Mouse (Mus musculus): ENCODE data around the gene Gpr183.

Gene Gpr183

DNA sequence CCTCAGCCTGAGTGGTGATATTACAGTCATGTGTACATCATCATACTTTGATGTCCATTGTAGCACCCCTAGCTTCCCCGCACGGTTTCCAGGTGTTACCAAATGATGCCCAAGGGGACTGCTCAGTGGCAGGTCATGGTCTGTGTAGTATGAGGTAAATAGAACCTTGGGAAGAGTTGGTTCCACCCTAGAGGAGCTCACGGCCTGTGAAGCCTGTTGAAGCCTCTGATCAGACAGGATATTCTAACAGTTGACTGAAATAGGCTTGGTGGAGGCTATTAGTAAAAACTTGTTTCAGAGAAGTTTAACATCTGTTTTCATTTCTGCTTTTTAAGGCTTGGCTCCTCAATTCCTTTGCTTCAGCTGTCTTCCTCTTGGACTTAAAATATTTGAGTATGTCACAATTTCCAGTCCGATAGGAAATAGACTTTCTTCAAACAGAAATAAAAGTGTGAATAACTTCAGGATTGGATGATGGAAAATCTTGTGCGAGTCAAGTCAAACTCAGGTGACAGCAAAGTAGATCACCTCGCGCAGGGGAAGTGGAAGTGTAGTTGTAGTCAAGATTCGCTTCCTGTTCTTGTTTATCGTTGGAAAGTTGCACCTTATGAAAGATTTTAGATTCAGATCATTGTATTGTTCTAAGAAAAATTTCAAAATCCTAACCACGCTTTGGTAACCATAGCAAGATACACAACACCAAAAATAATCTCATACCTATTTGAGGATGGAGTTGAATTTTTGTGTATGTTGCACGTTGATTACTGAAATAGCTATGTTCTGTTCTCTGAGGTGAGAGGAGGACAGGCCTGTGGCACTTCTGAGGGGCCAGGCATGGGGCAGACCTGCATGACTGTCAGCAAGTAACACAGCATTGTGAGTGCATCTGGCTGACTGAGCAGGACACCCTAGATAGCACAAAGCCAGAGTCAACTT, 26.5 kb downstream of the Gpr183 start:
- peak; percentile 94 for DNase-seq (ENCODE audit: low read depth, low spot score)
- H3K36me3 ChIP-seq (ENCODE audit: control insufficient read depth, insufficient read depth, low read length, poor library complexity, severe bottlenecking) = peaks cover 3% of the 10 kb centered on the region; the same call in 1 of the 2 replicates
- no peaks in the 10 kb centered on the region for H3K27me3 ChIP-seq (ENCODE audit: control insufficient read depth, insufficient read depth, low read length, poor library complexity, severe bottlenecking)

DNA sequence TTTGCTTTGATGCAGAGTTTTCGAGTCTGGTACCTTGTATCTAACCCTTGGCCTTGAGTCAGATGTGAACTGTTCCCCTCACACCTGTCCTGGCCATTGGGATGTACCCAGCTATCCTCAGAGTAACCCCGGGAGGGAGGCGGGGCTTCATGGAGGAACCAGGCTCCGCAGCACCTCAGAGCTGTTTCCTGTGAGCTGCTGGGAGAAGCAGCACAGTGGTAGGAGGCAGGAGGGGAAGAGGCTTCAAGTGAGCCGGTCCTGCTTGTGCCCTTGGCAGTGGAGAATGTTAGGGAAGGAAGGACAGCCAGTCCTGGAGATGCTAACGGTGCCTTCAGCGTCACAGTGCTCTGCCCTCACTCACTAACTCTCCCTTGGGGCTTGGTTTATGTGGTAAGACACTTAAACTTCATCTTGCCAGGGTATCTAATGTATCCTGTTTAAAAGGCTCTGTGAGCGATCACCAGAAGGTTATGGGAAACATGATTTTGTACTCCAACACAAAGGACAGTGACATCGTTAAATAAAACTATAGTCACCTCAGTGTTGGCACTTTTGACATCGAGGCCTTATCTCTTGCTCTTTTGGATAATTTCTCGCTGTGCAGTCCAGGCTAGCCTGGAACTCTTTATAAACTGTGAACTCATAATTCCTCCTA, 27.3 kb downstream of the Gpr183 start:
- no peaks in the 10 kb centered on the region for H3K27me3 ChIP-seq (ENCODE audit: control insufficient read depth, insufficient read depth, low read length, poor library complexity, severe bottlenecking)
- peaks cover 5% of the 10 kb centered on the region; the same call in 1 of the 2 replicates for H3K36me3 ChIP-seq (ENCODE audit: control insufficient read depth, insufficient read depth, low read length, poor library complexity, severe bottlenecking)
- peak; percentile 68 for DNase-seq (ENCODE audit: low read depth, low spot score)

DNA sequence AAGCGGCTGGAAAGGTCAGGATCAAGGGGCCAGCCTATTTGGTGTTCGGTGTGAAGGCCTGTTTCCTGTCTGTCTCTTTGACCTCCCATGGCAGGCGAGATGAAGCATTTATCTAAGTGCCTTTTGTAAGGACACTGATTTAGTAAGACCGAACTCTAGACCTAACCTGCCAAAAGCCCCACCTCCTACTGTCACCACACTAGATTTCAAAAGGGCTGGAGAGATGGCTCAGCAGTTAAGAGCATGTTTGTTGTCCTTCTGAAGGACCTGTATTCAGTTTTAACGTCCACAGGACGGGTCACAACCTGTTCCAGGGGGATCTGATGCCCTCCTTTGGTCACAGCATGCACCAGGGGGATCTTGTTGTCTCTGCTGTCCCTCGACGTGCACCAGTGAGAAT, 28.1 kb downstream of the Gpr183 start:
- peaks cover 5% of the 10 kb centered on the region; the same call in 1 of the 2 replicates for H3K36me3 ChIP-seq (ENCODE audit: control insufficient read depth, insufficient read depth, low read length, poor library complexity, severe bottlenecking)
- no peak for DNase-seq (ENCODE audit: low read depth, low spot score)

DNA sequence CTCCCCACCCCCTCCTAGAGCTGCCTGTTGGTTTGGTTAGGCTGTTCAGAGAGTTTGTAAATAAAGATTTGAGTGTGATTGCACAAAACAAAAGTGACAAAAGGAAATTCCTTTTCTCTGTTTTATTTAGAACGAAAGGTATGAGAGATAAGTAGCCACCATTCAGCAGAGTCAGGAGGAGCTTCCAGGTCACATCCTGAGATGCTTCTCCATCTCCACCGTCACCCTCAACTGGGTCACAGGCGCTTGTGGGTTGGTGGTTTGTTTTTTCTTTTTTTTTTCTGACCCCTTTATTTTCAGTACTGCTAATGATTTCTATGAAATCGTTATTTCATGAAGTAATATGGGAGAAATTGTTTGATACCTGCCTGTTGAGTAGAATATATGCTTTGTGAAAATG, 28.6 kb downstream of the Gpr183 start:
- Histone ChIP-seq H3K36me3 (ENCODE audit: control insufficient read depth, insufficient read depth, low read length, poor library complexity, severe bottlenecking) (peaks cover 5% of the 10 kb centered on the region; the same call in 1 of the 2 replicates), H3K27me3 (ENCODE audit: control insufficient read depth, insufficient read depth, low read length, poor library complexity, severe bottlenecking) (no peaks in the 10 kb centered on the region)
- no peak for DNase-seq (ENCODE audit: low read depth, low spot score)

More for the DNA sequence above, 28.1 kb downstream of the Gpr183 start:
- no peaks in the 10 kb centered on the region for H3K27me3 ChIP-seq (ENCODE audit: control insufficient read depth, insufficient read depth, low read length, poor library complexity, severe bottlenecking)

DNA sequence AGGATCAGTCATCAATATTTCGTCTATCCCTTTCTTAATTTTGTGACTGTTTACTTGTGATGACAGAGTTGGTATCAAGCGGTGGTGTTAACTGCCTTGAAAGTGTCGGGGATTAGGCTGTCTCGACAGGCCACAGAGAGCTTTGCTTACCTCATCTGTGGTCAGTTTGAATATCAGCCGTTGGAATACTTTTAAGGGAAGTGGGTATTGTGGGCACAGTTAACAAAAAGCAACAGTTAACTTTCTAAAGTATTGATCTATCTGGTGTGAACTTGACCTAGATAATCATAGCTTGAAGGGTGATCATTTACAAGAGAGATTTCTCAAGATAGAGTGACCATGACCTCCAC, 30.4 kb downstream of the Gpr183 start:
- DNase-seq (ENCODE audit: low read depth, low spot score) = no peak
- H3K27me3 ChIP-seq (ENCODE audit: control insufficient read depth, insufficient read depth, low read length, poor library complexity, severe bottlenecking) = no peaks in the 10 kb centered on the region
- peaks cover 5% of the 10 kb centered on the region; the same call in 1 of the 2 replicates for H3K36me3 ChIP-seq (ENCODE audit: control insufficient read depth, insufficient read depth, low read length, poor library complexity, severe bottlenecking)

DNA sequence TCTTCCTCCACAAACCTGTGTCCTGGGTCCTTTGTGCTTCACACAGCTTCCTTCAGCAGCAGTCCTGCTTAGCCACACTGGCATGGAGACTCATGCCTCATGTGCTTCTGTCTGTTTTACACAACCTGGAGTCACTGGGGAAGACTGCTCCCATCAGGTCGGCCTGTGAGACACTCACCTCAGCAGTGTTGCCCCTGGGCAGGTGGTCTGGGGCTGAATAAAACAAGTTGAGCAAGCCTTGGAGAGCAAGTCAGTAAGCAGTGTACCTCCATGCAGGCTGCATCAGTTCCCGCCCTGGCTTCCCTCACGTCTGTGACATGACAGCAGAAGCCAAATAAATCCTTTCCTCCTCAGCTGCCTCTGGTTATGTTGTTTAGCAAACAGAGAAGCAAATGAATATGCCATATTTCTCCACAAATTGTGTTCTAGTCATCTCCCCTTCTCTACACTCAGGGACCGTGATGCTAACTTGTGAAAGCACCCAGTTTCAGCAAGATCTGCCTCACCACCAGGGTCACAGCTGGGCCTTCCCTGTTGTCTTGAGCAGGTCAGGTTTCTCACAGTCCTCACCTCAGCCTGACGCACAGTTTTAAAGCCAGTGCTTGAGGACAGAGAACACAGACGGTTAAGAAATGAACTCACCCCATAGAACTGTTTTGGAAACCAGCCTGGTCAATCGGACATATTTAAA, 30.9 kb downstream of the Gpr183 start:
- Histone ChIP-seq H3K27me3 (ENCODE audit: control insufficient read depth, insufficient read depth, low read length, poor library complexity, severe bottlenecking) (no peaks in the 10 kb centered on the region), H3K36me3 (ENCODE audit: control insufficient read depth, insufficient read depth, low read length, poor library complexity, severe bottlenecking) (peaks cover 5% of the 10 kb centered on the region; the same call in 1 of the 2 replicates)
- DNase-seq (ENCODE audit: low read depth, low spot score) = no peak

DNA sequence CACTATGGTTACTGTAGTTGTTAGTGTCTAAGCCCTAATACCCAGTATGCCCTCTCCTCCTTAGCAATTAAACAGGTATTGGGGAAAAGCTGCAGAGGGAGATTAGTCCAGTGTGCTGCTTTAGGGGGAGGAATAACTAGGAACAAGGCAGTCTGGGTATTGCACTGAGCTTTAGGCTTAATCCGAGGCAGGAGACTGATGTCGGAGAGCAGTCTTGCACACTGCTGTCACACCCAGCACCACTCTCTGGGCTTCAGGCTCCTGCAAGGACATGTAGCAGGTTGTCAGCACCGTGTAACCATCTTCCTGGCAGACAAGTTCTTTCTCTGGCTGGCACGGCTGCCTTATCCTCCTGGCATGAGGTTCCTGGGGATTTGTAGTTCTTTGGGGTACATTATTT, 32.8 kb downstream of the Gpr183 start:
- Histone ChIP-seq H3K27me3 (ENCODE audit: control insufficient read depth, insufficient read depth, low read length, poor library complexity, severe bottlenecking) (no peaks in the 10 kb centered on the region), H3K36me3 (ENCODE audit: control insufficient read depth, insufficient read depth, low read length, poor library complexity, severe bottlenecking) (peaks cover 5% of the 10 kb centered on the region; the same call in 1 of the 2 replicates)
- DNase-seq (ENCODE audit: low read depth, low spot score) = no peak

DNA sequence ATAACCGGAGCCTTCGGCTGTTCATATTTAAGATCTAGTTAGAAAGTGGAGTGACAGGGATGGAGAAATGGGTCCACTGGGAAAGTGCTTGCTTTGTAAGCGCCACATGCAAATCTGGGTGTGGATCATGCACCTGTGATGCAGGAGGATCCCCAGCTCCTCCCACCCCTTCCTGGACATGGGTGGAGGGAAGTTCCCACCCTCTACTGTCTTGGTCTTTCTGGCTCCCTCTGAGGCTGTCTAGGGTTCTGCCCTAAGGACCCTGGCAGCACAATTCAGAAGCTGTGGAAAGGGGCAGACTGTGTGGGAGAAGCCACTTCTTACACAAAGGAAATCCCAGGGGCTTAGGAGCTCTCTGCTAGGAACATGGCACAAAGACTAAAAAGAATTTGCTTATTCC, 33.4 kb downstream of the Gpr183 start:
- H3K36me3 ChIP-seq (ENCODE audit: control insufficient read depth, insufficient read depth, low read length, poor library complexity, severe bottlenecking) = peaks cover 5% of the 10 kb centered on the region; the same call in 1 of the 2 replicates
- H3K27me3 ChIP-seq (ENCODE audit: control insufficient read depth, insufficient read depth, low read length, poor library complexity, severe bottlenecking) = no peaks in the 10 kb centered on the region
- DNase-seq (ENCODE audit: low read depth, low spot score) = peak; percentile 88

DNA sequence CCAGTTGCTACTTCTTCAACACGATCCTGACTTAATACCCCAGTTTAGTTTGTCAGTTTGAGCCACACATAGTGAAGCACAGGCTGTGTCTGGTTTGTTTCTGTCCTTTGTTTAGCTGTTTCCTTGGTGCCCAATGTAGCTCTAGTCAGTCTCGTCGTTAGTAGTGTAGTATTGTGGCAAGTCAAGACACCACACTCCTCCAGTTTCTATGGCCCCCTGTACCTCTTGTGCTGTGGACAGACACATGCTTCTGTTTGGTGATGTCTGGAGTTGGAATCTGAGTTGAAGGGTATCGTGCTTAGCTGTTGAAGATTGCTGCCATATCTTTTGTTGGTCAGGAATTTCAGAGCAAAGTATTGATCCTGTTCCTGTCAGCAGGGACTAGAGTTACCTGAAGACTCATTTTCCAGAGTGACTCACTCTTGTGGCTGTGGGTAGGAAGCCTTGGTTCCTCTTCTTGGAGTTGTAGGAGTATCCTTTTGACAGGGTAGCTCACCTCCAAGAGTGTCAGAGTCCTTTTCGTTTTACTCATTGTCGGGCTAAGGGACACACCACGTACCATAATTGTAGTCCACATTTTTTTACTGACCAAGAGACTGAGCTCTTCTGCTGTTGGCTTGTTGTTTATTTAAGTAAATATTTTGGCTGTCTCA, 34.1 kb downstream of the Gpr183 start:
- DNase-seq (ENCODE audit: low read depth, low spot score) = peak; percentile 79
- peaks cover 5% of the 10 kb centered on the region; the same call in 1 of the 2 replicates for H3K36me3 ChIP-seq (ENCODE audit: control insufficient read depth, insufficient read depth, low read length, poor library complexity, severe bottlenecking)
- no peaks in the 10 kb centered on the region for H3K27me3 ChIP-seq (ENCODE audit: control insufficient read depth, insufficient read depth, low read length, poor library complexity, severe bottlenecking)

DNA sequence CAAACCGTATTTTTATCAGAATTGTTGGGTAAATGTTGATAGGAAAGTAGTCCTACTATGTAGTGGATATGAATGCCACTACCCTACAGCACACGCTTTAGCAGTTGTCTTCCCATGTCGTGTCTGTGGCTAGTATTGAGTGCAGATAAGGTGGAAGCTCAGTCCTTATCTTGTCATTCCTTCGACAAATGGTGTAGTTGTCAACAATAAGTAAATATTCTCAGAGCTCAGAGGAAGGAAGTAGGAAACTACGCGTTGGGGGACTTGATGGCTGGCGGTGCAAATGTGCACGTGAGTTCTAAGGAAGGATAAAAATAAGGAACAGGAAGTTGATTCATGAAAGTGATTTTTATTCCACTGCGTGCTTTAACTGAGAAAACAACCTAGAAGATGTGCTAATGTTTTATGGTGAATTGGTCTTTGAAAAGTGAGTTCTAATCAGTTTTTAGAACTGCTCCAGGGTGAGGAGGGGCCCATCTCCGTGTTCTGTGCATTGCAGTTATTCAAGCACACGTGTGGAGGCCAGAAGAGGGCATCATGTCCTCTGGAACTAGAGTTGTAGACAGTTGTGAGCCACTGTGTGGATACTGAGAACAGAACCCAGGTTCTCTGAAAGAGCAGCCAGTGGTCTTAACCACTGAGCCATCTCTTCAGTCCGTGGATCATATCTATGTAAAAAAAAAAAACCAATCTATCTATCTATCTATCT, 35.6 kb downstream of the Gpr183 start:
- Histone ChIP-seq H3K36me3 (ENCODE audit: control insufficient read depth, insufficient read depth, low read length, poor library complexity, severe bottlenecking) (peaks cover 7% of the 10 kb centered on the region; the same call in 1 of the 2 replicates), H3K27me3 (ENCODE audit: control insufficient read depth, insufficient read depth, low read length, poor library complexity, severe bottlenecking) (no peaks in the 10 kb centered on the region)
- DNase-seq (ENCODE audit: low read depth, low spot score) = peak; percentile 92

DNA sequence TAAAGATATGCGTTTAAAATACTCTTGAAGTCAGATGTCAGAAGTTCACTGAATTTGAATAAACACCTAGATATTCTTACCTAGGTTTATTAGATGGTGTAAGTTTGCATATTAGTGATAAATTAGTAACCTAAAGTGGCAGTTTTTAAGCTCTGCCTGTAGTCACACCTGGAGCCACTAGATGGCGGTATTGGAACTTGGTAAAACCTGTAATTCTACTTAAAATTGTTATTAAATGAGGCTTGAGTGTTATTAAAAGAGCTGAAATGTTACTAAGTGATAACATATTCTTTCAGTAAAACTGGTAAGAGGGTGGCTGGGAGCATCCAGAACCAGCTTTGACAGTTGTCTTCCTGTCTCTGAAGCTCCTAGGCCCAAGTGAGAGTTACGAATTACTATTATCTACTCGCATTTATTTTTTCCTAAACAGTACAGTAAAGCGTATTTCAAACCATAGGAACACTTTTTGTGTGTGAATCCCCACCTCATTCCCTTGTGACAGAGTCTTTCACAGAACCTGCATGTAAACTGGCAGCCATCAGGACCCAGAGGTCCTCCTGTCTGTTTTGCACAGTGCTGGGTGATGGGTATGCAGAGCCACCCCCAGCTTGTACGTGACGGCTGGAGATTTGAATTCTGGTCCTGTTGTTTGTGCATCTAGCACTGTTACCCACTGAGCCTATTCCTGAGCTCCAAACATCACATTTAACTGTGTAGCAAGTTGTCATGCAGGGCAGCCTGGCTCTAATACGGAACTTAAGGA, 36.4 kb downstream of the Gpr183 start:
- H3K36me3 ChIP-seq (ENCODE audit: control insufficient read depth, insufficient read depth, low read length, poor library complexity, severe bottlenecking) = peaks cover 4% of the 10 kb centered on the region; the same call in 1 of the 2 replicates
- DNase-seq (ENCODE audit: low read depth, low spot score) = peak; percentile 90
- H3K27me3 ChIP-seq (ENCODE audit: control insufficient read depth, insufficient read depth, low read length, poor library complexity, severe bottlenecking) = no peaks in the 10 kb centered on the region

DNA sequence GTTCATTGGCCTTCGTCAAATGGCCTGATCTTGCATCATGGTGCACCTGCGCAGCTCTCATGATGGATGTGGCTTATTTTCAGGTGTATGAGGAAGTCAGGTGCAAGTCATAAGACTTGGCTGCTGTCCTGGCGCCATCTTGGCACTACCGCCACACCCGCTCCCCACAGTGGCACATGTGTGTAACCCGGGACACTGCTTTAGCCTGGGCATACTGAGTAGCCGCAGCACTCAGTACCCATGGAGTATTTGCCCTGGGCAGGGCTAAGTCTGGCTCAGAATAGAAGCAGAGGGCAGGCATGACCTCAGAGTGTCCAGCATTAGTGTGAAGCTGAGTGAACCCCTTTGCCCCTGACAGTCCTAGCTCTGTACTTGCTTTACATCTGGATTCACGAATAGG, 37.5 kb downstream of the Gpr183 start:
- Histone ChIP-seq H3K27me3 (ENCODE audit: control insufficient read depth, insufficient read depth, low read length, poor library complexity, severe bottlenecking) (no peaks in the 10 kb centered on the region), H3K36me3 (ENCODE audit: control insufficient read depth, insufficient read depth, low read length, poor library complexity, severe bottlenecking) (0 out of 2 replicates have a peak, but pooled peaks cover 2% of the 10 kb centered on the region)
- DNase-seq (ENCODE audit: low read depth, low spot score) = no peak

DNA sequence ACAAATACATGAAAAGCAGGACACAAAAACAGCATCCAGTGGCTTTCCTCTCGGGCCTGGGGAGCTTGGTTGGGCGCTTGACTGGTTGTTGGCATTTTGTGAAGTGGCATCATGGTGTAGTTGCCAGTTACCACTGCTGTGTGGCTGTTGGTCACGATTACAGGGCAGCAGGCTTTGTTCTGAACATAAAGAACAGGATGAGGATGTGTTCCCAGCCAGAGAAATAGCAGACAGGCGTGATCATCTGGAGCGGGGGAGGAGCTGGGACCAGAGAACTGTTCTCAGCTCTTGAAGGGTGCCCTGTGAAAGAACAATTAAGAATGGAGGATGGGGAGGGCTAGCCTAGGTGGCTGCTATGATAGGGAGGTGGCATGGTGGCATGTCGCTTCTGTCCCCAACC, 38.1 kb downstream of the Gpr183 start:
- 0 out of 2 replicates have a peak, but pooled peaks cover 2% of the 10 kb centered on the region for H3K36me3 ChIP-seq (ENCODE audit: control insufficient read depth, insufficient read depth, low read length, poor library complexity, severe bottlenecking)
- no peaks in the 10 kb centered on the region for H3K27me3 ChIP-seq (ENCODE audit: control insufficient read depth, insufficient read depth, low read length, poor library complexity, severe bottlenecking)
- DNase-seq (ENCODE audit: low read depth, low spot score) = no peak
